Mouse (Mus musculus) E14TG2a.4 (cell line): ENCODE data around the gene C1d.

ENCODE experiments used
- CTCF ChIP-seq: conservative IDR thresholded peaks from 2 replicates; pipeline ENCODE4 v1.5.1; 2014; ENCODE audit warnings: low read length
- NANOG ChIP-seq: IDR thresholded peaks from 2 replicates; pipeline ENCODE4 v1.6.1; 2014; ENCODE audit warnings: borderline replicate concordance, low read length, mixed read lengths
- POU5F1 ChIP-seq: IDR thresholded peaks from 2 replicates; pipeline ENCODE4 v1.6.1; 2014; ENCODE audit warnings: low read length, borderline replicate concordance

DNA sequence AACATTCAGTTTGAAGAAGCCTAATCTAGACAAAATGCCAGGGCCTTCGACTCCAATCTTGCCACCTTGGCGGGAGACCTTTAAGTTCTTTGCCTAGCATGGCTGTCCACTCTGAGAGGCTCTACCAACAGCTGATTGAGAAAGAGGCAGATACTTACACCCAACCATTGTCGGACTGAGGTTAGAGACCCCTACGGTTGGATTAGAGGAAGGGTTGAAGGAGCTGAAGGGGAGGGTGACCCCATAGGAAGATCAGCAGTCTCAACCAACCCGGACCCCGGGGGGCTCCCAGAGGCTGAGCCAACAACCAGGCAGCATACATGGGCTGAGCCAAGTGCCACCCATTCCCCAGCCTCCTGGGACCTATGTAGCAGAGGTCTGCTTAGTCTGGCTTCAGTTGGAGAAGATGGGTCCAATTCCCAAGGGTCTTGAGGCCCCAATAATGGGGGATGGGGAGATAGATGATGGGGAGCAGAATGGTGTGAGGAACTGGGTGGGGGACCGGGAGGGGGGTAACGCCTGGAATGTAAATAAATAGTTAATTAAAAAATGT lies 490 bp upstream of the C1d start:
- TF ChIP-seq NANOG (no peak), CTCF (no peak), POU5F1 (no peak)
